Mouse (Mus musculus): ENCODE measurements around the gene Glis3. TPM values are rescaled to one million over a fixed set of nuclear protein-coding genes. Genes with fewer than 3 reads are reported as not detected.

The Glis3 gene
- total RNA-seq (2023; ENCODE audit: inconsistent age), result 0.21 to 1.3 TPM (median 0.63 TPM) in 4 replicates

DNA sequence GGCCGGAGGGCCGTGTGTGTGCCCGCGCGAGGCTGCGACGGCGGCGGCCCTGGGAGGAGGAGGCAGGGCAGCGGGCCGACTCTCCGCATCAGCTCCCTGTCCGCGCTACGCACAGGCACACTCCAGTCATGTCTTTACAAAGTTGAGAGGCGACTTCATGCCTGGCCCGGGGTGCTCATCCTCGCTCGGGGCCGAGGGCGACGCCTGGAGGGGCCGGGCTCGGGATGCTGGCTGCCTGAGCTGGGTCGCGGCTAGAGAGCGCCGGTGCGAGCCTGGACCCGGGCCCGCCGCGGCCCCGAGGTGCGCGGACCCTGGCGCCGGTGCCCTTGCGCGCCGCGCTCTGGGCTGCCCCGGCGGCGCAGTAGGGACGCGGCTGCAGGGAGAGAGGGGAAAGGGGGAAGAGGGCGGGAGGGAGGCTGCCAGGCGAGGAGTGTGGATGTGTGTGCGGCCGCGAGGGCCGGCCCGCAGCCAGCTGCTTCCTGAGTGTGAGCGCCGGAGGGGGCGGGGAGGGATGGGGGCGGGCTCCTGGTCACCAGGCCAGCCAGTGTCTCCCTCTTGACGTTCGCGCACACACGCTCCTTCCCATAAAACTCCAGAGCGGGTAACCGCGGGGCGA is at the start of gene Glis3:
Gene Glis3, minus strand, starts transcription at position 302 of the 616 bp plus-strand sequence.

Other genes starting within 250 kb of the Glis3 start
- gene Slc1a1, start 155.0 kb upstream of the Glis3 start, total RNA-seq (2023; ENCODE audit: inconsistent age), result 0.45 TPM in 2 of 4 replicates, not detected in the others